Mouse (Mus musculus) lung, adult 2 months (tissue): ENCODE results near the gene Stk17b. TPM values are rescaled to one million over a fixed set of nuclear protein-coding genes. Genes with fewer than 3 reads are reported as not detected.

Experiments
- DNase-seq: peaks from one replicate; pipeline ENCODE4 v3.0.0; 2022
- H3K4me1 ChIP-seq: fragments of 200-500 bp; 2 replicates; pipeline ENCODE4 v1.6.1; 2011; ENCODE audit warnings: low read length; ENCODE audit not compliant: control insufficient read depth, insufficient read depth
- H3K4me3 ChIP-seq: fragments of 200-500 bp; replicated peaks from 2 replicates; pipeline ENCODE3; 2011; ENCODE audit warnings: low read depth, mild to moderate bottlenecking, control low read depth, low read length; ENCODE audit errors: extremely low read depth
- CTCF ChIP-seq: fragments of 200-500 bp; IDR thresholded peaks from 2 replicates; pipeline ENCODE4 v1.5.1; 2011; ENCODE audit warnings: mild to moderate bottlenecking, low read length, control low read depth; ENCODE audit not compliant: insufficient read depth
- POLR2A ChIP-seq: fragments of 200-500 bp; IDR thresholded peaks from 2 replicates; pipeline ENCODE4 v1.6.1; 2011; ENCODE audit warnings: low read depth, mild to moderate bottlenecking, control low read depth, low read length, borderline replicate concordance; ENCODE audit errors: extremely low read depth
- WGBS: fragments of 180-500 bp; shearing (Covaris S2); methylation state at CpG from one replicate; pipeline ENCODE4 v1.1.7; 2018; 5-methylcytosine and 5-hydroxymethylcytosine counted together
- polyA plus RNA-seq: library from polyadenylated mRNA; depleted of rRNA; stranded (reverse); fragments of >200 nt; gene quantifications from 2 replicates; pipeline ENCODE4 v1.2.3, GENCODE M21; 2012

Gene Stk17b
- polyA plus RNA-seq, 1 experiment, result 9.3 TPM

DNA sequence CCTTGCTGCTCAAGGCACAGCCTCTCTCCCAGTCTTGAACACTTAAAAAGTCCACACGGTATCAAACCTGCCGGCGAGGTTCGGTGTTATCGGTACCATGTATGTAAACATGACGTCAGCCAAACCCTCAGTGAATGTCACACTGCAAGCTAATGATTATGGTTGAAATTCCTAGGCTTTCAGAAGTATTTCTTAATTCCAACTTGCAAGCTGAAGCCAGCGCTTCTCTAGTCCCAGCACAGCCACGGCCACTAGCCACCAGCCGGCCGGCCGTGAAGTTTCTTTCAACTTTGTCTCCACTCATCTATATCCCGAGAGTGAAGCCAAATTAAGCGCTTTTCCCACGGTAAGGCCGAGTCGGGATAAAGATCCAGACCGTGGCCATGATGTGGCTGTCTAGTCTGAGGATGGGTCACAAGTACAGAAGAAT, 718 bp downstream of the Stk17b start:
- Histone ChIP-seq H3K4me3 (peak overlapping the region; percentile 72), H3K4me1 (no peaks in the 10 kb centered on the region)
- DNase-seq, result no peak
- TF ChIP-seq CTCF, result no peak
- no peak for TF ChIP-seq POLR2A
- WGBS, result under 1% methylated on average over 17 of the region's 17 CpGs

DNA sequence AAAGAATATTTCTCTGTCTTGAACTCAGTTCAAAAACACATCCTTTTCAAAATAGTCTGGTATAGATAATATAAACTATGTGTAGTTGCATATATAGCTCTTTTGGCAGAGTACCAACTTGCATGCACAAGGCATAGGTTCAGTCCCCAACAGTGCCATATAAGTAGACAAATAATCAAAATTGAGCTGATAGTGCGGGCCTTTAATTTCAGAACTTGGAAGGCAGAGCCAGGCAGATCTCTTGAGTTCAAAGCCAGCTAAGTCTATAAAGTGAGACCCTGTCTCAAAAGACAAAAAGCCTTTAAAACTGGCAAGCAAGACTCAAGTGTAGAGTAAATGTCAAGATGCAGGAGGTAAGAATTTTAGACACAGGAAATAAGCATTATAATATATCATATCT, 2.1 kb downstream of the Stk17b start:
- WGBS, result 92% methylated on average over 1 of the region's 1 CpGs
- no peak for DNase-seq
- peak overlapping the region; percentile 46 for H3K4me3 ChIP-seq
- TF ChIP-seq POLR2A (no peak), CTCF (no peak)
- H3K4me1 ChIP-seq, result no peaks in the 10 kb centered on the region; the same call in 1 of the 2 replicates

DNA sequence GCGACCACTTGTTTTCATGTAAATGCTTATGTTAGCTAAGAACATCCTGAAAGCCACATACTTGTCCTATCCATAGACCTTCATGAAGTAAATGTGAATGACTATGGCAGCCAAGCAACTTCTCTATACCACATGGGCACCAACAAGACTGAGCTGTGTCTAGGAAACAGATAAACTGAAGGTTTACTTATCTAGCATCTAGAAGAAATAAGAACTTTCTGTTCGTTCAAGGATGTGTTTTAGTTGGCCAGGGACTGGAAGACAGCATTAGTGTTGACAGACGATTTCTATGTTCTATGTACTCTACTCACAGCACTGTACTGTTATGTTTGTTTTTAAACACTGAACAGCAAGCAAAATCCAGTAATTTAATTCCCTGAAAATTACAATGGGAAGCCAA, 2.9 kb downstream of the Stk17b start:
- TF ChIP-seq CTCF (no peak), POLR2A (no peak)
- no peak overlapping the region for H3K4me3 ChIP-seq
- no peaks in the 10 kb centered on the region; the same call in 1 of the 2 replicates for H3K4me1 ChIP-seq
- no peak for DNase-seq
- WGBS, result 65% methylated on average over 3 of the region's 3 CpGs

- Histone ChIP-seq H3K4me1 (no peaks in the 10 kb centered on the region; the same call in 1 of the 2 replicates), H3K4me3 (no peak overlapping the region)
- no peak for DNase-seq
- 69% methylated on average over 1 of the region's 1 CpGs for WGBS
- TF ChIP-seq CTCF, result no peak
- no peak for TF ChIP-seq POLR2A
These were observed 3.7 kb downstream of the Stk17b start for GRCm38 (mm10) chr1:53781311-53781710.

DNA sequence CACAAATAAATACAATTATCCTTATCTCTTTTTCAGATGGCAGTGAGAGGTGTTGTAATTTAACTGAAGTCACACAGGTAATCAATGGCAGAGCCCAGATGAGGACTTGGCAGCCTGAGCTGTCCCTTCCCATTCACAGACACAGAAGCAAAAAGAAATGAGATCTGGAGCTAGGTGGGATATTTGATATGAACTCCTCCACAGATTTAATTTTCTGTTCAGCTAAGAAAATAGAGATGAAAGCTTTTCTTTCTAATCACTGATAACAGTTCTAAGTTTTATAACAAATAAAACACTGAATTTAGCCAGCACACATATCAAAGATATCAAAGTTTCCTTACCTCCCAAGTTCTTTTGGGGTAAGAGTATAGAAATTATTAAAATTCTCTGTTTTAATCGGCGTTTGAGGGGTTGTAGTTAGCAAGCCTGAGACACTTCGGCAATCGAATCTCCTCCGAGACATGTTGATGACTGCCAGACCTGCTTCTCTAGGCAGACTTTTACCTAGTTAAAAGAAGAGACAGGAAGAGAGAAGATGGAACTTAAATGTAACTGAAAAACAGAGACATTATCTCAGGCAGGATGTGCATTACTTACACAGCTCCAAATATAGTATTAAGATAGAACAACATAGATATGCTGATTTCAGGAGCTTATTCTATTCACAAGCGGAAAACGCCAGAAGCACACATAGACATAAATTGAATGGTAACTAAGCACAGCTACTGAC, 8.7 kb downstream of the Stk17b start:
- Histone ChIP-seq H3K4me3 (no peak overlapping the region), H3K4me1 (no peaks in the 10 kb centered on the region; the same call in 1 of the 2 replicates)
- WGBS, result 81% methylated on average over 7 of the region's 7 CpGs
- TF ChIP-seq CTCF (no peak), POLR2A (no peak)
- DNase-seq, result no peak

GRCm38 (mm10) chr1:53775545-53775944, 9.5 kb downstream of the Stk17b start:
- Histone ChIP-seq H3K4me3 (no peak overlapping the region), H3K4me1 (no peaks in the 10 kb centered on the region; the same call in 1 of the 2 replicates)
- WGBS, result 68% methylated on average over 2 of the region's 2 CpGs
- TF ChIP-seq CTCF (no peak), POLR2A (no peak)
- no peak for DNase-seq

- Histone ChIP-seq H3K4me3 (no peak overlapping the region), H3K4me1 (no peaks in the 10 kb centered on the region; the same call in 1 of the 2 replicates)
- TF ChIP-seq CTCF (no peak), POLR2A (no peak)
- 59% methylated on average over 6 of the region's 6 CpGs for WGBS
- DNase-seq, result no peak
These were observed 10.0 kb downstream of the Stk17b start for GRCm38 (mm10) chr1:53775036-53775435.

DNA sequence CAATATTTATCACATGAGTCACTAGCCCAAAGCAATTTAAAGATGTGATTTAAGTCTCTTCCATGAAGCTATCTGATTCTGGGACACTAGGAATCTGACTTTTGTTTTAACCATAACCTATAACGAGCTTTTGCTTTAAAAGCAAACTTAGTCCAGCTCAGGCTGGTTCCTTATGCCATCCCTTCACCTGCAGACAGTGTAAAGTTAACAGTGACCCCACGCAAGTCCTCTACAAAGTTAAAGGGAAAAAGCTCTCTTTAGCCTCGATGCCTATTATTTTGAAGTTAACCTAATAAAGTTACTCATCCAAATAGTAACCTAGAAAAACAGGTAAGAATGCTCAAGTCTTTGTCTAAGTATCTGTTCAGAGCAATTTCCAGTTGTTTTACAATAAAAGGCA, 10.5 kb downstream of the Stk17b start:
- no peak overlapping the region for H3K4me3 ChIP-seq
- TF ChIP-seq CTCF, result no peak
- TF ChIP-seq POLR2A, result no peak
- 78% methylated on average over 3 of the region's 3 CpGs for WGBS
- DNase-seq, result no peak
- H3K4me1 ChIP-seq, result no peaks in the 10 kb centered on the region; the same call in 1 of the 2 replicates

DNA sequence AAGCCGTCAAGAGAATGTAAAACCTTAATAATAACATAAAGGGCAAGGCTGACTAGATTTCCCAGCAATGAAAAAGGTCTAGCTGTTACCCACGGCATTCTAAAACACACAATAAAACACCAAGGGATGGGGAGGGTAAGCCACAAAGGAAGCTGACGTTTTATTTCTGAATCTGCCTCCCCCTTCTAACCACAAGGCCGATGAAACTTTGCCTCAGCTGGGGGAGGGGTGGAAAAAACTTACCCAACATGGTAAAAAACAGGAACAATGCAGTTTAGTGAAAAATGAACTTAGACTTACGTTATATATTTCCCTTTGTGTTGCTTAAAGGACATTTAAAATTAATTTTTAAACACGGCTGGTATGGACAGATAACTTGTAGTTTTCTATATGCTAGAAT, 11.0 kb downstream of the Stk17b start:
- no peaks in the 10 kb centered on the region; the same call in 1 of the 2 replicates for H3K4me1 ChIP-seq
- TF ChIP-seq CTCF (no peak), POLR2A (no peak)
- 61% methylated on average over 6 of the region's 6 CpGs for WGBS
- no peak for DNase-seq
- no peak overlapping the region for H3K4me3 ChIP-seq

- no peak for DNase-seq
- WGBS, result 82% methylated on average over 3 of the region's 3 CpGs
- Histone ChIP-seq H3K4me3 (no peak overlapping the region), H3K4me1 (no peaks in the 10 kb centered on the region; the same call in 1 of the 2 replicates)
- no peak for TF ChIP-seq CTCF
- no peak for TF ChIP-seq POLR2A
These were observed 12.1 kb downstream of the Stk17b start for GRCm38 (mm10) chr1:53772967-53773366.

GRCm38 (mm10) chr1:53771476-53771875, 13.5 kb downstream of the Stk17b start:
- no peaks in the 10 kb centered on the region for H3K4me1 ChIP-seq
- no peak for TF ChIP-seq CTCF
- TF ChIP-seq POLR2A, result no peak
- 85% methylated on average over 6 of the region's 6 CpGs for WGBS
- H3K4me3 ChIP-seq, result no peak overlapping the region
- no peak for DNase-seq
